Mouse (Mus musculus): ENCODE measurements around the gene Sync. TPM values are rescaled to one million over a fixed set of nuclear protein-coding genes. Genes with fewer than 3 reads are reported as not detected.
A peak's percentile ranks its signal among the peaks of the same experiment; 100 is the strongest.

The Sync gene
- polyA plus RNA-seq, 1 experiment from 2014 or later, result 1.7 TPM

GRCm38 (mm10) chr4:129286683-129287471, 540 bp upstream of the Sync start:
- H3K9me3 ChIP-seq (ENCODE audit: control insufficient read depth, low read depth, low read length), result no peaks in the 10 kb centered on the region
- H3K4me2 ChIP-seq (replicated peaks; ENCODE audit: low read depth, low read length), result peak overlapping the region; percentile 97
- H3K36me3 ChIP-seq (ENCODE audit: control insufficient read depth, insufficient read depth, low read length), result no peaks in the 10 kb centered on the region
- H3K4me3 ChIP-seq (ENCODE audit: low read depth, low read length), result peak overlapping the region; percentile 54
- no peak overlapping the region for H3K27ac ChIP-seq (ENCODE audit: low read length)
- H3K4me1 ChIP-seq (ENCODE audit: control insufficient read depth, insufficient read depth, low read length), result peaks cover 4% of the 10 kb centered on the region; the same call in 1 of the 2 replicates
- H3K9ac ChIP-seq (replicated peaks; ENCODE audit: low read depth, low read length), result peak overlapping the region; percentile 48; the same call in 1 of the 2 replicates
- no peaks in the 10 kb centered on the region for H3K27me3 ChIP-seq (ENCODE audit: control insufficient read depth, insufficient read depth, low read length)
- WGBS, result 1% methylated on average over 27 of the region's 28 CpGs
- peak; percentile 57; the same call in 1 of the 2 replicates for ATAC-seq (ENCODE audit: insufficient number of reproducible peaks, insufficient read depth, low FRiP score, low read depth)

- no peak for ATAC-seq (ENCODE audit: insufficient number of reproducible peaks, insufficient read depth, low FRiP score, low read depth)
- H3K36me3 ChIP-seq (ENCODE audit: control insufficient read depth, insufficient read depth, low read length), result no peaks in the 10 kb centered on the region
- peak overlapping the region; percentile 97 for H3K4me2 ChIP-seq (replicated peaks; ENCODE audit: low read depth, low read length)
- WGBS, result 37% methylated on average over 3 of the region's 3 CpGs
- no peak overlapping the region for H3K9ac ChIP-seq (replicated peaks; ENCODE audit: low read depth, low read length)
- no peaks in the 10 kb centered on the region for H3K27me3 ChIP-seq (ENCODE audit: control insufficient read depth, insufficient read depth, low read length)
- H3K4me1 ChIP-seq (ENCODE audit: control insufficient read depth, insufficient read depth, low read length), result peaks cover 4% of the 10 kb centered on the region; the same call in 1 of the 2 replicates
- H3K9me3 ChIP-seq (ENCODE audit: control insufficient read depth, low read depth, low read length), result no peaks in the 10 kb centered on the region
- H3K27ac ChIP-seq (ENCODE audit: low read length), result no peak overlapping the region
- H3K4me3 ChIP-seq (ENCODE audit: low read depth, low read length), result peak overlapping the region; percentile 54
Observed at GRCm38 (mm10) chr4:129288067-129288466, 650 bp downstream of the Sync start.

GRCm38 (mm10) chr4:129289671-129290070, 2.3 kb downstream of the Sync start:
- H3K4me2 ChIP-seq (replicated peaks; ENCODE audit: low read depth, low read length), result no peak overlapping the region
- WGBS, result 87% methylated on average over 8 of the region's 8 CpGs
- H3K9ac ChIP-seq (replicated peaks; ENCODE audit: low read depth, low read length), result no peak overlapping the region
- ATAC-seq (ENCODE audit: insufficient number of reproducible peaks, insufficient read depth, low FRiP score, low read depth), result no peak
- H3K4me3 ChIP-seq (ENCODE audit: low read depth, low read length), result no peak overlapping the region
- no peaks in the 10 kb centered on the region for H3K27me3 ChIP-seq (ENCODE audit: control insufficient read depth, insufficient read depth, low read length)
- no peaks in the 10 kb centered on the region for H3K36me3 ChIP-seq (ENCODE audit: control insufficient read depth, insufficient read depth, low read length)
- H3K27ac ChIP-seq (ENCODE audit: low read length), result no peak overlapping the region
- H3K9me3 ChIP-seq (ENCODE audit: control insufficient read depth, low read depth, low read length), result no peaks in the 10 kb centered on the region
- peaks cover 4% of the 10 kb centered on the region for H3K4me1 ChIP-seq (ENCODE audit: control insufficient read depth, insufficient read depth, low read length)

- Histone ChIP-seq H3K4me1 (ENCODE audit: control insufficient read depth, insufficient read depth, low read length) (peaks cover 2% of the 10 kb centered on the region), H3K36me3 (ENCODE audit: control insufficient read depth, insufficient read depth, low read length) (no peaks in the 10 kb centered on the region), H3K27ac (ENCODE audit: low read length) (no peak overlapping the region), H3K9me3 (ENCODE audit: control insufficient read depth, low read depth, low read length) (no peaks in the 10 kb centered on the region), H3K4me2 (replicated peaks; ENCODE audit: low read depth, low read length) (no peak overlapping the region), H3K4me3 (ENCODE audit: low read depth, low read length) (no peak overlapping the region), H3K27me3 (ENCODE audit: control insufficient read depth, insufficient read depth, low read length) (no peaks in the 10 kb centered on the region), H3K9ac (replicated peaks; ENCODE audit: low read depth, low read length) (no peak overlapping the region)
- 57% methylated on average over 7 of the region's 7 CpGs for WGBS
- ATAC-seq (ENCODE audit: insufficient number of reproducible peaks, insufficient read depth, low FRiP score, low read depth), result no peak
Observed at GRCm38 (mm10) chr4:129292831-129293230, 5.4 kb downstream of the Sync start.

- Histone ChIP-seq H3K4me3 (ENCODE audit: low read depth, low read length) (no peak overlapping the region), H3K36me3 (ENCODE audit: control insufficient read depth, insufficient read depth, low read length) (no peaks in the 10 kb centered on the region), H3K4me2 (replicated peaks; ENCODE audit: low read depth, low read length) (0 out of 2 replicates have a peak overlapping the region, but pooled peaks have one; percentile 10), H3K4me1 (ENCODE audit: control insufficient read depth, insufficient read depth, low read length) (peaks cover 10% of the 10 kb centered on the region), H3K27ac (ENCODE audit: low read length) (no peak overlapping the region), H3K9ac (replicated peaks; ENCODE audit: low read depth, low read length) (no peak overlapping the region), H3K9me3 (ENCODE audit: control insufficient read depth, low read depth, low read length) (no peaks in the 10 kb centered on the region), H3K27me3 (ENCODE audit: control insufficient read depth, insufficient read depth, low read length) (no peaks in the 10 kb centered on the region)
- WGBS, result 28% methylated on average over 16 of the region's 16 CpGs
- ATAC-seq (ENCODE audit: insufficient number of reproducible peaks, insufficient read depth, low FRiP score, low read depth), result no peak
Observed at GRCm38 (mm10) chr4:129293702-129294101, 6.3 kb downstream of the Sync start.

- no peak overlapping the region for H3K27ac ChIP-seq (ENCODE audit: low read length)
- H3K9me3 ChIP-seq (ENCODE audit: control insufficient read depth, low read depth, low read length), result no peaks in the 10 kb centered on the region
- no peaks in the 10 kb centered on the region for H3K27me3 ChIP-seq (ENCODE audit: control insufficient read depth, insufficient read depth, low read length)
- H3K4me1 ChIP-seq (ENCODE audit: control insufficient read depth, insufficient read depth, low read length), result peaks cover 12% of the 10 kb centered on the region
- H3K4me2 ChIP-seq (replicated peaks; ENCODE audit: low read depth, low read length), result no peak overlapping the region
- WGBS, result 29% methylated on average over 2 of the region's 2 CpGs
- no peak overlapping the region for H3K9ac ChIP-seq (replicated peaks; ENCODE audit: low read depth, low read length)
- no peak for ATAC-seq (ENCODE audit: insufficient number of reproducible peaks, insufficient read depth, low FRiP score, low read depth)
- no peaks in the 10 kb centered on the region for H3K36me3 ChIP-seq (ENCODE audit: control insufficient read depth, insufficient read depth, low read length)
- no peak overlapping the region for H3K4me3 ChIP-seq (ENCODE audit: low read depth, low read length)
Observed at GRCm38 (mm10) chr4:129295188-129295587, 7.8 kb downstream of the Sync start.

GRCm38 (mm10) chr4:129296066-129296465, 8.6 kb downstream of the Sync start:
- Histone ChIP-seq H3K27ac (ENCODE audit: low read length) (no peak overlapping the region), H3K36me3 (ENCODE audit: control insufficient read depth, insufficient read depth, low read length) (no peaks in the 10 kb centered on the region), H3K4me2 (replicated peaks; ENCODE audit: low read depth, low read length) (no peak overlapping the region), H3K9me3 (ENCODE audit: control insufficient read depth, low read depth, low read length) (no peaks in the 10 kb centered on the region), H3K4me1 (ENCODE audit: control insufficient read depth, insufficient read depth, low read length) (peaks cover 12% of the 10 kb centered on the region), H3K4me3 (ENCODE audit: low read depth, low read length) (no peak overlapping the region), H3K27me3 (ENCODE audit: control insufficient read depth, insufficient read depth, low read length) (no peaks in the 10 kb centered on the region), H3K9ac (replicated peaks; ENCODE audit: low read depth, low read length) (no peak overlapping the region)
- ATAC-seq (ENCODE audit: insufficient number of reproducible peaks, insufficient read depth, low FRiP score, low read depth), result no peak
- WGBS, result 70% methylated on average over 7 of the region's 7 CpGs

- H3K36me3 ChIP-seq (ENCODE audit: control insufficient read depth, insufficient read depth, low read length), result no peaks in the 10 kb centered on the region
- no peaks in the 10 kb centered on the region for H3K27me3 ChIP-seq (ENCODE audit: control insufficient read depth, insufficient read depth, low read length)
- WGBS, result 60% methylated on average over 4 of the region's 4 CpGs
- H3K27ac ChIP-seq (ENCODE audit: low read length), result peak overlapping the region; percentile 79
- H3K4me2 ChIP-seq (replicated peaks; ENCODE audit: low read depth, low read length), result no peak overlapping the region
- H3K4me1 ChIP-seq (ENCODE audit: control insufficient read depth, insufficient read depth, low read length), result peaks cover 12% of the 10 kb centered on the region
- no peak overlapping the region for H3K9ac ChIP-seq (replicated peaks; ENCODE audit: low read depth, low read length)
- peak; percentile 50; the same call in 1 of the 2 replicates for ATAC-seq (ENCODE audit: insufficient number of reproducible peaks, insufficient read depth, low FRiP score, low read depth)
- H3K4me3 ChIP-seq (ENCODE audit: low read depth, low read length), result no peak overlapping the region
- no peaks in the 10 kb centered on the region for H3K9me3 ChIP-seq (ENCODE audit: control insufficient read depth, low read depth, low read length)
Observed at GRCm38 (mm10) chr4:129297724-129298123, 10.3 kb downstream of the Sync start.

Data from stomach, embryonic 14.5 days (tissue).